Mouse (Mus musculus) stomach, embryonic 16.5 days (tissue): ENCODE results near the gene Vmn1r44. TPM values are rescaled to one million over a fixed set of nuclear protein-coding genes. Genes with fewer than 3 reads are reported as not detected.
"Not testable (repeated sequence)": the region's sequence is repeated elsewhere in the genome, so short reads cannot be mapped to it uniquely, and the experiment has no call there.

ENCODE experiments used
- ATAC-seq: fragments of 200-750 bp; cut with Nextera tagmentation; 2 replicates; pipeline ENCODE4 v1.8.0; 2017; ENCODE audit warnings: moderate number of reproducible peaks, moderate TSS enrichment; ENCODE audit not compliant: insufficient read depth, low FRiP score
- H3K27ac ChIP-seq: fragments of 300-500 bp; sonication (generic); 2 replicates; pipeline ENCODE4 v1.5.1; 2014; ENCODE audit warnings: low read length
- H3K27me3 ChIP-seq: fragments of 300-500 bp; sonication (generic); 2 replicates; pipeline ENCODE4 v1.6.1; 2014; ENCODE audit warnings: low read length, control low read depth, mixed read lengths; ENCODE audit not compliant: control insufficient read depth, insufficient read depth
- H3K36me3 ChIP-seq: fragments of 300-500 bp; sonication (generic); 2 replicates; pipeline ENCODE4 v1.6.1; 2014; ENCODE audit warnings: low read length; ENCODE audit not compliant: control insufficient read depth, insufficient read depth
- H3K4me1 ChIP-seq: fragments of 300-500 bp; sonication (generic); 2 replicates; pipeline ENCODE4 v1.6.1; 2014; ENCODE audit warnings: low read length, control low read depth, mixed read lengths; ENCODE audit not compliant: control insufficient read depth, insufficient read depth
- H3K4me2 ChIP-seq: fragments of 300-500 bp; sonication (generic); 2 replicates; pipeline ENCODE4 v1.6.1; 2014; ENCODE audit warnings: low read depth, low read length, mixed read lengths
- H3K4me3 ChIP-seq: fragments of 300-500 bp; sonication (generic); replicated peaks from 2 replicates; pipeline ENCODE4 v1.5.1; 2014; ENCODE audit warnings: mild to moderate bottlenecking, low read length
- H3K9ac ChIP-seq: fragments of 300-500 bp; sonication (generic); 2 replicates; pipeline ENCODE4 v1.6.1; 2014; ENCODE audit warnings: low read length
- H3K9me3 ChIP-seq: fragments of 300-500 bp; sonication (generic); replicated peaks from 2 replicates; pipeline ENCODE4 v1.6.1; 2016; ENCODE audit warnings: low read length, control low read depth; ENCODE audit not compliant: control insufficient read depth
- WGBS: fragments of 180-500 bp; shearing (Covaris S2); extraction: QIAGEN DNeasy Blood & Tissue Kit; methylation state at CpG from one replicate; pipeline ENCODE4 v1.1.7; 2014; 5-methylcytosine and 5-hydroxymethylcytosine counted together
- polyA plus RNA-seq: library from polyadenylated mRNA; unstranded; fragments of >200 nt; fragmentation: Nextera tagmentation; extraction: Ambion mirVana; gene quantifications from 2 replicates; pipeline ENCODE4 v1.2.1, GENCODE M21; 2015

Vmn1r44 gene
- polyA plus RNA-seq, 1 experiment from 2014 or later = not detected

DNA sequence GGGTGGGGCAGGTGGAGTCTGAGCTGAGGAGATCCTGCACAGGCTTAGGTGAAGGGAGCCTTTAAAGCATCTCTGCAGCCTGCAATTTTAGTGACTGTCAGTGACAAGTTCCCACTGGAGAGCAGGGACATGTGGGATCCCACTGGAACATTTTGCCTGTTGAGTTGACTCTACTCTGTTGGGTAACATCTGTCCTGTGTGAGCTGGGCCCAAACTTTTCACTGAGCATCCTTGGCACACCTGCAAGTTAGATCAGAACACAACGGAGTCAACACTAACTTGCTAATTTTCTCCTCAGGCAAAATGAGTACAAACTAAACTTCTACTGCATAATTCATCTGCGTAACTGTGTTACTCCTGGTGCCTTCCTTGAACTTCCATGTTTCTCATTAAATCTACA lies 57.0 kb downstream of the Vmn1r44 start, which contains the start of gene Vmn1r45:
TSS of gene Vmn1r45 (minus strand) at position 101 of the 400 bp plus-strand sequence.
- not testable (repeated sequence) for H3K4me3 ChIP-seq, H3K4me1 ChIP-seq, H3K9me3 ChIP-seq, H3K9ac ChIP-seq, ATAC-seq, H3K27ac ChIP-seq, H3K4me2 ChIP-seq, H3K27me3 ChIP-seq, H3K36me3 ChIP-seq
- 90% methylated on average over 2 of the region's 2 CpGs for WGBS

DNA sequence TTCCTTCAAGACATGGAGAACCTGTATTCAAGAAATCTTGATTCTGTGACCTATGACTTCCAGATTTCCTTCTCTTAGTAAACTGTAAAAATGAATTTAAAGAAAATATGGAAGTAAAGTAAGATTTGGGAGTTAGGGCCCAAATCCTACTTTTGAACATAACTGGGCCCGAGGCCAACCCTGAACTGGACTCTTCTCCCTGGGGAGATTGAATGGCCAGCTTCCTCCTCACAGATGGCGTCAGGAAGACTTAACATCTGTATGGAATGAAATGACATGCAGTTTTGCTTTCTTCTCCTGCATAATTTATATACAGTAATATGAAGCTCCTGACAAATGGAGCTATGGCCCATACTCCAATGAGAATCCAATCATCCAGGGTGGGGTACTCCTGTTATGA lies 57.5 kb downstream of the Vmn1r44 start:
- no peak for ATAC-seq
- no peak overlapping the region for H3K4me3 ChIP-seq
- 87% methylated on average over 2 of the region's 2 CpGs for WGBS

More for the DNA sequence above, 57.5 kb downstream of the Vmn1r44 start:
- Histone ChIP-seq H3K9me3 (no peaks in the 10 kb centered on the region), H3K27me3 (no peaks in the 10 kb centered on the region), H3K27ac (no peak overlapping the region), H3K36me3 (no peaks in the 10 kb centered on the region), H3K4me1 (no peaks in the 10 kb centered on the region), H3K4me2 (no peak overlapping the region), H3K9ac (no peak overlapping the region)

Other genes starting within 250 kb of the Vmn1r44 start
- 6.6 and 8.0 TPM in 2 replicates for gene Txnrd3, start 239.7 kb upstream of the Vmn1r44 start, polyA plus RNA-seq
- gene Vmn1r40, start 176.1 kb upstream of the Vmn1r44 start, polyA plus RNA-seq = not detected in 2 replicates
- not detected in 2 replicates for gene Vmn1r41, start 142.9 kb upstream of the Vmn1r44 start, polyA plus RNA-seq
- not detected in 2 replicates for gene Vmn1r42, start 7.2 kb upstream of the Vmn1r44 start, polyA plus RNA-seq
- gene Vmn1r43, start 7.2 kb upstream of the Vmn1r44 start, polyA plus RNA-seq = 0.01 and 0.05 TPM in 2 replicates
- not detected in 2 replicates for gene Vmn1r45, start 56.9 kb downstream of the Vmn1r44 start, polyA plus RNA-seq
- gene Vmn1r46, start 85.7 kb downstream of the Vmn1r44 start, polyA plus RNA-seq = not detected in 2 replicates
- not detected in 2 replicates for gene Vmn1r47, start 132.5 kb downstream of the Vmn1r44 start, polyA plus RNA-seq
- not detected in 2 replicates for gene Vmn1r48, start 153.2 kb downstream of the Vmn1r44 start, polyA plus RNA-seq
- not detected in 2 replicates for gene Vmn1r49, start 194.8 kb downstream of the Vmn1r44 start, polyA plus RNA-seq
- not detected in 2 replicates for gene Vmn1r50, start 217.8 kb downstream of the Vmn1r44 start, polyA plus RNA-seq
- gene Vmn1r51, start 238.9 kb downstream of the Vmn1r44 start, polyA plus RNA-seq = not detected in 2 replicates